Comparison of ENCODE assay signal across 10 mouse cellular contexts in the genomic region with DNA sequence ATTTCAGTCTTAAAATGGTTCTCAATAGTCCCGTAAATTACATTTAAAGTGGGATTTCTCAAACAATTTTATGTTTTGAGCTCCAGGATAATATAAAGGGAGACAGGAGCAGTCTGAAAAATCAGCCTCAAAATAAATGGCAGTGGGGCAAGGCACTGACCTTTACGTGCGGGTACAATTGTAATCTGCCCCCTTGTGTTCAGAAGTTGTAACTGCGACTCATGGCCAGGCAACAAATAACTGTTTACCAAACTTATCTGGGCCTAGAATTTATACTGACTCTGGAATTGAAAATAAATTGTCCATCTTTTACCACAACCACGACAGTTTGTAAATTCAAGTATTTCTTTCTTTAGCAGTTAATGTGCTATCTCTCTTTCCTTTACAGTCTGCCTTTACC. TPM values are rescaled to one million over a fixed set of nuclear protein-coding genes. Genes with fewer than 3 reads are reported as not detected.
DNase-seq lines count a peak whose midpoint lies in the region; ATAC-seq and TF ChIP-seq lines count a peak whose summit lies in the region.
"Had no signal": no experiment of that assay in that cellular context is flagged by ENCODE, and none has a peak within 500 bp of the region (broad histone marks: within the 10 kb centered on the region; RNA-seq: fewer than 3 reads in every experiment).

No protein-coding gene starts in this region.

- H3K27ac ChIP-seq in midbrain, embryonic 14.5 days (replicated peaks; ENCODE audit: low read depth, low read length): no peak overlapping the region
- H3K27ac ChIP-seq in midbrain, embryonic 13.5 days: no peak overlapping the region
- H3K27ac ChIP-seq: limb, embryonic 13.5 days had no signal

- H3K4me1 ChIP-seq in midbrain, embryonic 14.5 days (ENCODE audit: control insufficient read depth, insufficient read depth, low read length): no peaks in the 10 kb centered on the region
- H3K4me1 ChIP-seq in midbrain, embryonic 13.5 days (replicated peaks): no peaks in the 10 kb centered on the region
- H3K4me1 ChIP-seq: limb, embryonic 13.5 days had no signal

- no peaks in the 10 kb centered on the region for H3K9me3 ChIP-seq in midbrain, embryonic 14.5 days (ENCODE audit: control insufficient read depth, low read length)
- H3K9me3 ChIP-seq in midbrain, embryonic 13.5 days: no peaks in the 10 kb centered on the region
- H3K9me3 ChIP-seq: limb, embryonic 13.5 days had no signal

- ATAC-seq in midbrain, embryonic 14.5 days (ENCODE audit: low FRiP score, low TSS enrichment): no peak
- ATAC-seq in midbrain, embryonic 13.5 days: no peak
- ATAC-seq in megakaryocyte progenitor cell, adult 5-6 weeks (replicated peaks; ENCODE audit: poor library complexity): peak; percentile 77

- intact Hi-C loops in gastrocnemius, postnatal 14 days (cut with DNase I; ENCODE audit: low total_unique reads): no loop called here

- H3K27me3 ChIP-seq in midbrain, embryonic 14.5 days (ENCODE audit: control insufficient read depth, insufficient read depth, low read length): no peaks in the 10 kb centered on the region
- no peaks in the 10 kb centered on the region for H3K27me3 ChIP-seq in midbrain, embryonic 13.5 days
- H3K27me3 ChIP-seq: limb, embryonic 13.5 days had no signal

- no peaks in the 10 kb centered on the region for H3K36me3 ChIP-seq in midbrain, embryonic 14.5 days (ENCODE audit: control insufficient read depth, insufficient read depth, low read length)
- no peaks in the 10 kb centered on the region for H3K36me3 ChIP-seq in midbrain, embryonic 13.5 days
- H3K36me3 ChIP-seq: limb, embryonic 13.5 days had no signal

- peak; percentile 9 for DNase-seq in gastrocnemius, adult 18-20 months (ENCODE audit: low spot score)
- DNase-seq in gastrocnemius, postnatal 4 days (ENCODE audit: low spot score in 2 of 2): no peak
- peak; percentile 67 for DNase-seq in midbrain, embryonic 14.5 days
- DNase-seq in brain, embryonic 14.5 days (ENCODE audit: low read depth): peak; percentile 57
- no peak for DNase-seq in c-Kit-positive CD71-positive TER-119-positive erythroid progenitor cells, embryonic 14.5 days (ENCODE audit: low spot score)
- no peak for DNase-seq in gastrocnemius, postnatal 14 days

- TF ChIP-seq POLR2A in brain, embryonic 14.5 days (IDR thresholded peaks at IDR 0.05; ENCODE audit: borderline replicate concordance, extremely low read depth, insufficient read depth, insufficient read length, poor library complexity, severe bottlenecking): no peak

- no peak overlapping the region for H3K4me2 ChIP-seq in midbrain, embryonic 14.5 days (ENCODE audit: low read length)
- H3K4me2 ChIP-seq in midbrain, embryonic 13.5 days (replicated peaks): no peak overlapping the region
- H3K4me2 ChIP-seq: limb, embryonic 13.5 days had no signal

- H3K9ac ChIP-seq in midbrain, embryonic 14.5 days (replicated peaks; ENCODE audit: low read length): no peak overlapping the region
- H3K9ac ChIP-seq in midbrain, embryonic 13.5 days (replicated peaks): no peak overlapping the region
- H3K9ac ChIP-seq: limb, embryonic 13.5 days had no signal

- H3K4me3 ChIP-seq in midbrain, embryonic 14.5 days (replicated peaks; ENCODE audit: low read depth, low read length): no peak overlapping the region
- H3K4me3 ChIP-seq in midbrain, embryonic 13.5 days (replicated peaks): no peak overlapping the region
- H3K4me3 ChIP-seq: limb, embryonic 13.5 days had no signal

- peak; percentile 75 for TF ChIP-seq CTCF in brain, embryonic 14.5 days (IDR thresholded peaks at IDR 0.05; ENCODE audit: borderline replicate concordance, extremely low read depth, insufficient read depth, insufficient read length)

- 15% methylated on average over 5 of the region's 5 CpGs for WGBS in midbrain, embryonic 14.5 days
- WGBS in midbrain, embryonic 13.5 days: 14% methylated on average over 5 of the region's 5 CpGs

RNA-seq across cellular contexts. Expression of gene Krtap19-1, which starts 17.8 kb away (rescaled TPM):
- total RNA-seq in gastrocnemius, adult 18-20 months (2021): not detected
- not detected for total RNA-seq in gastrocnemius, postnatal 4 days (2021)
- polyA plus RNA-seq in midbrain, embryonic 14.5 days (2014; fragmentation: Nextera tagmentation; extraction: Ambion mirVana): not detected in 2 replicates
- polyA plus RNA-seq in midbrain, embryonic 13.5 days (2015; fragmentation: Nextera tagmentation; extraction: Ambion mirVana): not detected in 2 replicates
- polyA plus RNA-seq in brain, embryonic 14.5 days (2012; rRNA removed): not detected in 2 replicates
- total RNA-seq in megakaryocyte progenitor cell, adult 5-6 weeks (2015): not detected in 2 replicates
- total RNA-seq in megakaryocyte progenitor cell, adult 5-6 weeks (2017): not detected in 2 replicates
- total RNA-seq in gastrocnemius, postnatal 14 days (2021): not detected
- polyA plus RNA-seq: limb, embryonic 13.5 days; stomach, embryonic 16.5 days had no signal

RNA-seq across cellular contexts. Expression of gene Krtap19-2, which starts 22.6 kb away (rescaled TPM):
- total RNA-seq in gastrocnemius, adult 18-20 months (2021): not detected
- not detected for total RNA-seq in gastrocnemius, postnatal 4 days (2021)
- not detected in 2 replicates for polyA plus RNA-seq in midbrain, embryonic 14.5 days (2014; fragmentation: Nextera tagmentation; extraction: Ambion mirVana)
- not detected in 2 replicates for polyA plus RNA-seq in midbrain, embryonic 13.5 days (2015; fragmentation: Nextera tagmentation; extraction: Ambion mirVana)
- not detected in 2 replicates for polyA plus RNA-seq in brain, embryonic 14.5 days (2012; rRNA removed)
- total RNA-seq in megakaryocyte progenitor cell, adult 5-6 weeks (2015): not detected in 2 replicates
- total RNA-seq in megakaryocyte progenitor cell, adult 5-6 weeks (2017): not detected in 2 replicates
- not detected for total RNA-seq in gastrocnemius, postnatal 14 days (2021)
- polyA plus RNA-seq: limb, embryonic 13.5 days; stomach, embryonic 16.5 days had no signal

RNA-seq across cellular contexts. Expression of gene Krtap14, which starts 25.5 kb away (rescaled TPM):
- total RNA-seq in gastrocnemius, adult 18-20 months (2021): not detected
- not detected for total RNA-seq in gastrocnemius, postnatal 4 days (2021)
- polyA plus RNA-seq in midbrain, embryonic 14.5 days (2014; fragmentation: Nextera tagmentation; extraction: Ambion mirVana): not detected in 2 replicates
- polyA plus RNA-seq in midbrain, embryonic 13.5 days (2015; fragmentation: Nextera tagmentation; extraction: Ambion mirVana): not detected in 2 replicates
- polyA plus RNA-seq in brain, embryonic 14.5 days (2012; rRNA removed): not detected in 2 replicates
- total RNA-seq in megakaryocyte progenitor cell, adult 5-6 weeks (2015): not detected in 2 replicates
- total RNA-seq in megakaryocyte progenitor cell, adult 5-6 weeks (2017): not detected in 2 replicates
- not detected for total RNA-seq in gastrocnemius, postnatal 14 days (2021)
- polyA plus RNA-seq: limb, embryonic 13.5 days; stomach, embryonic 16.5 days had no signal

RNA-seq across cellular contexts. Expression of gene Krtap19-3, which starts 26.4 kb away (rescaled TPM):
- total RNA-seq in gastrocnemius, adult 18-20 months (2021): not detected
- total RNA-seq in gastrocnemius, postnatal 4 days (2021): not detected
- not detected in 2 replicates for polyA plus RNA-seq in midbrain, embryonic 14.5 days (2014; fragmentation: Nextera tagmentation; extraction: Ambion mirVana)
- not detected in 2 replicates for polyA plus RNA-seq in midbrain, embryonic 13.5 days (2015; fragmentation: Nextera tagmentation; extraction: Ambion mirVana)
- polyA plus RNA-seq in brain, embryonic 14.5 days (2012; rRNA removed): not detected in 2 replicates
- not detected in 2 replicates for total RNA-seq in megakaryocyte progenitor cell, adult 5-6 weeks (2015)
- not detected in 2 replicates for total RNA-seq in megakaryocyte progenitor cell, adult 5-6 weeks (2017)
- not detected for total RNA-seq in gastrocnemius, postnatal 14 days (2021)
- polyA plus RNA-seq: limb, embryonic 13.5 days; stomach, embryonic 16.5 days had no signal

RNA-seq across cellular contexts. Expression of gene Krtap15, which starts 31.4 kb away (rescaled TPM):
- under 1 TPM in 1 of 2 experiments, not detected in 1; 0.66 TPM for total RNA-seq in gastrocnemius, adult 18-20 months (2021)
- not detected for total RNA-seq in gastrocnemius, postnatal 4 days (2021)
- polyA plus RNA-seq in midbrain, embryonic 14.5 days (2014; fragmentation: Nextera tagmentation; extraction: Ambion mirVana): not detected in 2 replicates
- not detected in 2 replicates for polyA plus RNA-seq in midbrain, embryonic 13.5 days (2015; fragmentation: Nextera tagmentation; extraction: Ambion mirVana)
- polyA plus RNA-seq in brain, embryonic 14.5 days (2012; rRNA removed): not detected in 2 replicates
- total RNA-seq in megakaryocyte progenitor cell, adult 5-6 weeks (2015): not detected in 2 replicates
- not detected in 2 replicates for total RNA-seq in megakaryocyte progenitor cell, adult 5-6 weeks (2017)
- not detected for total RNA-seq in gastrocnemius, postnatal 14 days (2021)
- polyA plus RNA-seq: limb, embryonic 13.5 days; stomach, embryonic 16.5 days had no signal

Comparison
In these comparisons a context has a peak if more than half of its experiments do, and no peak if none do; other contexts are left out.
1. DNase-seq: peak in gastrocnemius, adult 18-20 months (single experiment), midbrain, embryonic 14.5 days (single experiment) and brain, embryonic 14.5 days (single experiment); none in gastrocnemius, postnatal 4 days (0 of 2), c-Kit-positive CD71-positive TER-119-positive erythroid progenitor cells, embryonic 14.5 days (single experiment) and gastrocnemius, postnatal 14 days (single experiment).